Mouse (Mus musculus) megakaryocyte, embryonic 14.5 days (primary cell): Measurements from ENCODE around the gene Pfkfb4.

ENCODE experiments used
- FLI1 ChIP-seq: IDR thresholded peaks from 2 replicates; pipeline ENCODE4 v1.6.1; 2012; ENCODE audit warnings: low read length, inconsistent platforms, mixed read lengths
- GATA1 ChIP-seq: IDR thresholded peaks from 3 replicates; pipeline ENCODE4 v1.6.1; 2012; ENCODE audit warnings: mixed read lengths, low read length, inconsistent platforms, borderline replicate concordance

DNA sequence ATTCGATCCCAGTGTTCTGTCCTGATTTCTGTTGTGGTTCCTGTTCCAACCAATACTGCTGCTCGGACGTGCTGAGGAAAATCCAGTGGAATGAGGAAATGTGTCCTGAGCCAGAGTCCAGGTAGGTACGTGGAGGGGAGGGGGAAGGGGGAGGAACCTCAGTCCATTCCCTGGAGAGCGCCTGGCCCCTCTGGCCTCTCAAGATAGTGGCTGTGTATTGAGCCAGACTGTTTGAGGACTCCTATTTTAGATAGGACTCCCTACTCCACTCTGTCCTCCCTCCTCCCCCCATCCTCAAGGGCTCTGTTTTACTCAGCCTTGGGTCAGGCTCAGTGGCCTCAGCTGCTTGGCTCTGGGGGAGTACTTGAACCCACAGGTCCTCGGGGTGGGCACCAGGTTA lies 49.3 kb downstream of the Pfkfb4 start:
- TF ChIP-seq FLI1 = no peak
- TF ChIP-seq GATA1 = no peak
